Mouse (Mus musculus): ENCODE results near the gene Tbc1d22a.

GRCm38 (mm10) chr15:86474951-86475350, 260.7 kb downstream of the Tbc1d22a start:
- TF ChIP-seq CTCF (IDR thresholded peaks at IDR 0.05; ENCODE audit: low read depth, low read length) (no peak), POLR2A (IDR thresholded peaks at IDR 0.05; ENCODE audit: borderline replicate concordance, low read depth, low read length) (no peak)

Data from bone marrow macrophage, adult 2 months (primary cell).